Mouse (Mus musculus): ENCODE measurements around the gene Sept12. TPM values are rescaled to one million over a fixed set of nuclear protein-coding genes. Genes with fewer than 3 reads are reported as not detected.

The Sept12 gene
- polyA plus RNA-seq, 1 experiment, result not detected

GRCm38 (mm10) chr16:5011285-5011684, 13.6 kb upstream of the Sept12 start:
- Histone ChIP-seq H3K4me3 (replicated peaks) (peak overlapping the region; percentile 39), H3K9me3 (no peaks in the 10 kb centered on the region), H3K4me1 (peaks cover 39% of the 10 kb centered on the region), H3K36me3 (replicated peaks; ENCODE audit: low read length) (peaks cover 51% of the 10 kb centered on the region), H3K27me3 (replicated peaks) (no peaks in the 10 kb centered on the region)
- TF ChIP-seq GATA1 (IDR thresholded peaks at IDR 0.05; ENCODE audit: borderline replicate concordance, low read length) (no peak), FLI1 (IDR thresholded peaks at IDR 0.05; ENCODE audit: low read length) (no peak)

DNA sequence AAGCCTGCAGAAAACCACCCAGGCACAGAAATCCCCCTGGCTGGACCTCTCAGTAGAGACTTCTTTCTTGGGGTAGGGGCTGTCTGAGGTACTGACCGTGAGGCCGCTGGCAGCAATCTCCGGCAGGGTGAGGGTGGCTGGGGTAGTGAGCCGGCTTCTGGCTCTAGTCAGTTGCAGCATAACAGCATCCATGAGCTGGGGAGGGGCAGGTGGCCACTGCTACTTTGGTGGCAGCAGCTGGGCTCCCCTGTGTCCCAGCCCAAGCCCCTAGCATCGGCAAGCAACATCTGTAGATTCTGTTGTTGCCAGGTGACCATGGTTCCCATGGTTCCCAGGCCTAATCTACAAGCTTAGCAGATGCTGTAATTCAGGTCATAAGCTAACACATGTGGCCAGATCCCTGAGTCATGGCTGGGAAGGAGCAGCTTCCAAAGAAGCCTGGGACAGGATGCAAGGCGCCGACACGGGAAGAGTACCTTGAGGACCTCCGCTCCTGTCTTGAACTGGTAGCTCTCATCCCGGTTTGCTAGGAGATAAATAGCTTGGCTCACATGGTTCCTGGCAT, 12.8 kb upstream of the Sept12 start:
- no peaks in the 10 kb centered on the region for H3K27me3 ChIP-seq (replicated peaks)
- H3K4me1 ChIP-seq, result peaks cover 39% of the 10 kb centered on the region
- H3K4me3 ChIP-seq (replicated peaks), result no peak overlapping the region
- no peak for TF ChIP-seq FLI1 (IDR thresholded peaks at IDR 0.05; ENCODE audit: low read length)
- no peak for TF ChIP-seq GATA1 (IDR thresholded peaks at IDR 0.05; ENCODE audit: borderline replicate concordance, low read length)
- H3K9me3 ChIP-seq, result no peaks in the 10 kb centered on the region
- peaks cover 42% of the 10 kb centered on the region for H3K36me3 ChIP-seq (replicated peaks; ENCODE audit: low read length)

- Histone ChIP-seq H3K4me1 (peaks cover 33% of the 10 kb centered on the region), H3K9me3 (no peaks in the 10 kb centered on the region), H3K4me3 (replicated peaks) (no peak overlapping the region), H3K27me3 (replicated peaks) (no peaks in the 10 kb centered on the region), H3K36me3 (replicated peaks; ENCODE audit: low read length) (peaks cover 27% of the 10 kb centered on the region)
- no peak for TF ChIP-seq FLI1 (IDR thresholded peaks at IDR 0.05; ENCODE audit: low read length)
- no peak for TF ChIP-seq GATA1 (IDR thresholded peaks at IDR 0.05; ENCODE audit: borderline replicate concordance, low read length)
Observed at GRCm38 (mm10) chr16:5008076-5008475, 10.4 kb upstream of the Sept12 start.

GRCm38 (mm10) chr16:5007492-5007891, 9.8 kb upstream of the Sept12 start:
- Histone ChIP-seq H3K4me1 (peaks cover 27% of the 10 kb centered on the region), H3K9me3 (no peaks in the 10 kb centered on the region), H3K36me3 (replicated peaks; ENCODE audit: low read length) (peaks cover 27% of the 10 kb centered on the region), H3K27me3 (replicated peaks) (no peaks in the 10 kb centered on the region), H3K4me3 (replicated peaks) (no peak overlapping the region)
- no peak for TF ChIP-seq FLI1 (IDR thresholded peaks at IDR 0.05; ENCODE audit: low read length)
- no peak for TF ChIP-seq GATA1 (IDR thresholded peaks at IDR 0.05; ENCODE audit: borderline replicate concordance, low read length)

GRCm38 (mm10) chr16:5007067-5007466, 9.4 kb upstream of the Sept12 start, which contains the start of gene Smim22:
Smim22 (plus strand) TSS chr16:5007288.
- Histone ChIP-seq H3K4me1 (peaks cover 23% of the 10 kb centered on the region), H3K36me3 (replicated peaks; ENCODE audit: low read length) (peaks cover 27% of the 10 kb centered on the region), H3K9me3 (no peaks in the 10 kb centered on the region), H3K4me3 (replicated peaks) (no peak within 1 kb of the TSS), H3K27me3 (replicated peaks) (no peaks in the 10 kb centered on the region)
- TF ChIP-seq GATA1 (IDR thresholded peaks at IDR 0.05; ENCODE audit: borderline replicate concordance, low read length), result no peak
- no peak for TF ChIP-seq FLI1 (IDR thresholded peaks at IDR 0.05; ENCODE audit: low read length)

- peaks cover 19% of the 10 kb centered on the region for H3K27me3 ChIP-seq (replicated peaks)
- no peaks in the 10 kb centered on the region for H3K9me3 ChIP-seq
- H3K36me3 ChIP-seq (replicated peaks; ENCODE audit: low read length), result no peaks in the 10 kb centered on the region
- H3K4me3 ChIP-seq (replicated peaks), result no peak overlapping the region
- H3K4me1 ChIP-seq, result peaks cover 7% of the 10 kb centered on the region
- TF ChIP-seq FLI1 (IDR thresholded peaks at IDR 0.05; ENCODE audit: low read length) (no peak), GATA1 (IDR thresholded peaks at IDR 0.05; ENCODE audit: borderline replicate concordance, low read length) (no peak)
Observed at GRCm38 (mm10) chr16:5000611-5001010, 3.0 kb upstream of the Sept12 start.

DNA sequence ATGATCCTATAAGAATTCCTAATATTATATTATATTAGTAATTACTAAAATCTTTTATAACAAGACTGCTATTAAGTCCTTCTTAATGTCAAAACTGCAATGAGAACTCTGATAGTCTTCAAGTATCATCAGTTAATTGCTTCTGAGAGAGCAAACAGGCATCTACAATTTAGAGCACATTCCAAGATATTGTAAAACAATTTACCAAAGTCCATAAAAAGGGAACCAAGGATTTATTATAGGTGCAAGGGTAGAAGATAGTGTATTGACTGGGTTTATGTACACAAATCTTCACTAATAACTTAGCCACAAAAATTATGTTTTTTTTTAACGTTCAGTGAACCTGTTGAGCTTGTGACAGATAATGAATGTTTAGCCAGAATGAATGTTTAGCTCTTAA, 1.3 kb upstream of the Sept12 start:
- Histone ChIP-seq H3K4me3 (replicated peaks) (no peak overlapping the region), H3K36me3 (replicated peaks; ENCODE audit: low read length) (no peaks in the 10 kb centered on the region), H3K4me1 (peaks cover 7% of the 10 kb centered on the region), H3K27me3 (replicated peaks) (peaks cover 19% of the 10 kb centered on the region), H3K9me3 (no peaks in the 10 kb centered on the region)
- TF ChIP-seq FLI1 (IDR thresholded peaks at IDR 0.05; ENCODE audit: low read length) (no peak), GATA1 (IDR thresholded peaks at IDR 0.05; ENCODE audit: borderline replicate concordance, low read length) (no peak)

- TF ChIP-seq FLI1 (IDR thresholded peaks at IDR 0.05; ENCODE audit: low read length) (no peak), GATA1 (IDR thresholded peaks at IDR 0.05; ENCODE audit: borderline replicate concordance, low read length) (no peak)
- Histone ChIP-seq H3K27me3 (replicated peaks) (peaks cover 26% of the 10 kb centered on the region), H3K4me1 (peaks cover 10% of the 10 kb centered on the region), H3K9me3 (no peaks in the 10 kb centered on the region), H3K4me3 (replicated peaks) (no peak overlapping the region), H3K36me3 (replicated peaks; ENCODE audit: low read length) (no peaks in the 10 kb centered on the region)
Observed at GRCm38 (mm10) chr16:4993276-4993675, 4.4 kb downstream of the Sept12 start.

GRCm38 (mm10) chr16:4984717-4985116, 12.9 kb downstream of the Sept12 start:
- Histone ChIP-seq H3K4me3 (replicated peaks) (no peak overlapping the region), H3K4me1 (peaks cover 3% of the 10 kb centered on the region; the same call in 1 of the 2 replicates), H3K36me3 (replicated peaks; ENCODE audit: low read length) (no peaks in the 10 kb centered on the region), H3K27me3 (replicated peaks) (peaks cover 16% of the 10 kb centered on the region), H3K9me3 (peaks cover 4% of the 10 kb centered on the region)
- TF ChIP-seq GATA1 (IDR thresholded peaks at IDR 0.05; ENCODE audit: borderline replicate concordance, low read length), result no peak
- TF ChIP-seq FLI1 (IDR thresholded peaks at IDR 0.05; ENCODE audit: low read length), result no peak

- H3K4me1 ChIP-seq, result peaks cover 12% of the 10 kb centered on the region
- H3K4me3 ChIP-seq (replicated peaks), result no peak overlapping the region
- TF ChIP-seq FLI1 (IDR thresholded peaks at IDR 0.05; ENCODE audit: low read length) (no peak), GATA1 (IDR thresholded peaks at IDR 0.05; ENCODE audit: borderline replicate concordance, low read length) (no peak)
- H3K9me3 ChIP-seq, result no peaks in the 10 kb centered on the region
- no peaks in the 10 kb centered on the region for H3K36me3 ChIP-seq (replicated peaks; ENCODE audit: low read length)
- H3K27me3 ChIP-seq (replicated peaks), result peaks cover 27% of the 10 kb centered on the region
Observed at GRCm38 (mm10) chr16:4979755-4980380, 17.8 kb downstream of the Sept12 start.

Data from megakaryocyte, embryonic 14.5 days (primary cell).